Mouse (Mus musculus) Patski (cell line): Measurements from ENCODE around the gene Gpr37. TPM values are rescaled to one million over a fixed set of nuclear protein-coding genes. Genes with fewer than 3 reads are reported as not detected.

Experiments used
- ATAC-seq: fragments of 100-300 bp; one replicate; pipeline ENCODE4 v1.8.0; 2021
- CTCF ChIA-PET: fragments of 350-600 bp; sonication (Branson Sonifier 250); formaldehyde crosslinking; loops from one replicate; lab custom pipeline; 2022; ENCODE audit warnings: inconsistent platforms; lab: Charles Lee
- POLR2A ChIA-PET: fragments of 350-600 bp; sonication (Branson Sonifier 250); formaldehyde crosslinking; loops from one replicate; lab custom pipeline; 2022; ENCODE audit warnings: antibody characterized with exemption, inconsistent platforms; lab: Charles Lee
- DNase-seq: peaks from one replicate; pipeline ENCODE4 v3.0.0-alpha.2; 2011; ENCODE audit warnings: low read depth, low spot score
- H3K27me3 ChIP-seq: fragments of 371-371 bp; one replicate; pipeline ENCODE4 v1.5.1; 2021
- CTCF ChIP-seq: fragments of 100-300 bp; IDR thresholded peaks from one replicate; pipeline ENCODE4 v1.5.1; 2021
- in situ Hi-C: fragments of 300-500 bp; cut with MboI; formaldehyde crosslinking; loops from 3 replicates; pipeline ENCODE4 v1.11.1; 2018; ENCODE audit warnings: low pct_unique_long_range_greater_than_20kb, mixed read lengths
- polyA plus RNA-seq: library from polyadenylated mRNA; unstranded; gene quantifications from one replicate; pipeline ENCODE4 v1.2.3, GENCODE M21; 2021

Gpr37 gene
- polyA plus RNA-seq, 1 experiment from 2014 or later = not detected

DNA sequence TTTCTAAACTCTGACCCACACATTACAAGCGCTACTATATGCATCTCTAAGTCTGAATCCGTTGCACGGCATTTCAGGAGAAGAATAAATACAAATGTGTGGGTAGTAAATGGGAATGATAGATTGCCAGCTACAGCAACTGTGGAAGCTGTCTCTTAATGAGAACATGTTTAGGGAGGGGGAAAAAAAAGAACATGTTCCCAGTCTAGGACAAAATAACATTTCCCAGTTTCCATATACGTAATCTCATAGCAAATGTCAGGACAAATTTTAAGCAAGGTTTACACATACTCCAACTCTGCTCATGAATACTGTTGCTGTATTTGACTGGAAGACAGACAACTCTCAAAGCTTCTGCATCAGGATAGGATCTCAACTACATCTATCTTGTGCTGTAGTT, 15.4 kb downstream of the Gpr37 start:
- in situ Hi-C loops = no loop called here
- DNase-seq = no peak
- no peak for TF ChIP-seq CTCF
- peaks cover 36% of the 10 kb centered on the region for H3K27me3 ChIP-seq
- no peak for ATAC-seq
- ChIA-PET POLR2A (no interaction called here), CTCF (no interaction called here)

DNA sequence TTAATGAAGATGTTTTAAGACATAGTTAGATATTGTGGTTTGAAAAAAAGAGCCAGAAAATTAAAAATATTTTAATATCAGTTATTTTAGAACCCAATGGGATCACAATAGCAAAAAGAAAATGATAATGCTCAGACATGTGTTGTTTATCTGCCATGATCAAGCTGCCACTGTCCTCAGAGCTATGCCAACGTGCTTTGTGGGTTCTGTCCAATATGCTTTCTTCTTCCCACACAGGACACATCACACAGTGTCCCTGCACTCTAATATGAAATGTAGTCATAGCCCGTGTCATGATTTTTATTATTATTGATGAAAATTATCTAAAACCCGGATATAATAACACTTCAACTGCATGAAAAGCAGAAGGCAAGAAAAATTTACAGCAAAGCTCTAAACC, 16.7 kb downstream of the Gpr37 start:
- ChIA-PET POLR2A (no interaction called here), CTCF (no interaction called here)
- in situ Hi-C loops = no loop called here
- H3K27me3 ChIP-seq = peaks cover 24% of the 10 kb centered on the region
- no peak for ATAC-seq
- no peak for DNase-seq
- TF ChIP-seq CTCF = no peak

DNA sequence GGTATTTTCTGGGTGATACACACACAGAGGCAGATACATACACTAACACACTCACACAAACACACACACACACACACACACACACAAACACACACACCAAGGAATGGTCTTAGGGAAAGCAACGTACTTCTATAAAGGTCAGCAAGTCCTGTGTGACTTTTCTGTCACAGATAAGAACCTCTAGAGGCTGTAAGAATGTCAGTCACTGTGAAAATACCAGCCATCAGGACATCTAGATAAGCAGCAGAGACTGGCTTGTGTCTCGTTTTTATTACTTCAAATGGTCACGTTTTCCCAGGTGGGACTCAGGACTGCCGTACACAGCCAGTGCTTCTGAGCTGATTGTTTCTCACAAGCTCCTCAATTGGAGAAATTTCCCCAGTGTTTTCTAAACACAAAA, 20.4 kb downstream of the Gpr37 start:
- in situ Hi-C loops = no loop called here
- no peak for DNase-seq
- ATAC-seq = no peak
- no peak for TF ChIP-seq CTCF
- CTCF ChIA-PET = no interaction called here
- H3K27me3 ChIP-seq = peaks cover 31% of the 10 kb centered on the region
- POLR2A ChIA-PET = no interaction called here

GRCm38 (mm10) chr6:25663942-25664341, 26.6 kb downstream of the Gpr37 start:
- CTCF ChIA-PET = no interaction called here
- in situ Hi-C loops = no loop called here
- peaks cover 41% of the 10 kb centered on the region for H3K27me3 ChIP-seq
- no peak for DNase-seq
- TF ChIP-seq CTCF = no peak
- ATAC-seq = no peak
- POLR2A ChIA-PET = no interaction called here

- ATAC-seq (no peak), DNase-seq (no peak)
- in situ Hi-C loops = no loop called here
- no peak for TF ChIP-seq CTCF
- POLR2A ChIA-PET = no interaction called here
- CTCF ChIA-PET = no interaction called here
- peaks cover 22% of the 10 kb centered on the region for H3K27me3 ChIP-seq
Observed at GRCm38 (mm10) chr6:25659924-25660675, 30.4 kb downstream of the Gpr37 start.

Other genes starting within 250 kb of the Gpr37 start
- gene Pot1a, start 118.5 kb upstream of the Gpr37 start, polyA plus RNA-seq = 11.5 TPM